Mouse (Mus musculus) CD4-positive naive resting alpha-beta T cell, adult 76 days (primary cell): ENCODE results near the gene Fam181b. TPM values are rescaled to one million over a fixed set of nuclear protein-coding genes. Genes with fewer than 3 reads are reported as not detected.

Experiments
- total RNA-seq: library from RNA; stranded (reverse); gene quantifications from one replicate; pipeline ENCODE4 v1.2.4, GENCODE M21; 2023

Gene Fam181b
- not detected for total RNA-seq

DNA sequence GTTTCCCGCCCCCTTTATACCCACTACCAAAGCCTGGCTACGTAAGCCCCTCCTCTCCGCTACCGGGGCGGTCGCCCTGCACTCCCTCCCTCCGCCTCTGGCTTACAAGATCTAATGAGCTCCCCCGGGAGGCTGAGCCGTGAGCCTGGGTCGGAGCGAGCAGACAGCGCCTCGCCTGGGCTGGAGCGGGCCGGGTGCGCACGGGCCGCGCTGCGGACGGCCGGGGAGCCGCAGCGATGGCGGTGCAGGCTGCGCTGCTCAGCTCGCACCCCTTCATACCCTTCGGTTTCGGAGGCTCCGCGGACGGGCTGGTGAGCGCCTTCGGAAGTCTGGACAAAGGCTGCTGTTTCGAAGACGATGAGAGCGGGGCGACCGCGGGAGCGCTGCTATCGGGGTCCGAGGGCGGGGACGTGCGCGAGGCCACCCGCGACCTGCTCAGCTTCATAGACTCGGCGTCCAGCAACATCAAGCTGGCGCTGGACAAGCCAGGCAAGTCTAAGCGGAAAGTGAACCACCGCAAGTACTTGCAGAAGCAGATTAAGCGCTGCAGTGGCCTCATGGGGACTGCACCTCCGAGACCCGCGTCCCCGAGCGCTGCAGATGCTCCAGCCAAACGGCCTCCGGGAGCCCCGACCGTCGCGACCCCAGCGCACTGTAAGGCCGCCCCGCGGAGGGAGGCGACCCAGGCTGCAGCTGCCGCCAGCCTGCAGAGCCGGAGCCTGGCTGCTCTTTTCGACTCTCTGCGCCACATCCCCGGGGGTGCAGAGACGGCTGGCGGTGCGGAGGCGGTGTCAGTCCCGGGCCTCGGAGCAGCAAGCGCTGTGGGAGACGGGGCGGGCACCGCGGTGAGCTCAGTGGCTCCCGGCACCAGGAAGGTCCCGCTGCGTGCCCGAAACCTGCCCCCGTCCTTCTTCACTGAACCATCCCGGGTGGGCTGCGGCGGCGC, at the start of gene Fam181b:
Gene Fam181b, plus strand, starts transcription at position 81 of the 946 bp plus-strand sequence.

Other genes with a start within 250 kb of the Fam181b start
- 3.7 TPM for gene Ddias, start 205.6 kb upstream of the Fam181b start, total RNA-seq
- 16.0 TPM for gene Prcp, start 205.4 kb upstream of the Fam181b start, total RNA-seq